Mouse (Mus musculus): ENCODE results near the gene Scamp1.
A peak's percentile ranks its signal among the peaks of the same experiment; 100 is the strongest.

Gene Scamp1

GRCm38 (mm10) chr13:94174577-94175279 lies 110.9 kb downstream of the Scamp1 start:
- DNase-seq = peak; percentile 56

DNA sequence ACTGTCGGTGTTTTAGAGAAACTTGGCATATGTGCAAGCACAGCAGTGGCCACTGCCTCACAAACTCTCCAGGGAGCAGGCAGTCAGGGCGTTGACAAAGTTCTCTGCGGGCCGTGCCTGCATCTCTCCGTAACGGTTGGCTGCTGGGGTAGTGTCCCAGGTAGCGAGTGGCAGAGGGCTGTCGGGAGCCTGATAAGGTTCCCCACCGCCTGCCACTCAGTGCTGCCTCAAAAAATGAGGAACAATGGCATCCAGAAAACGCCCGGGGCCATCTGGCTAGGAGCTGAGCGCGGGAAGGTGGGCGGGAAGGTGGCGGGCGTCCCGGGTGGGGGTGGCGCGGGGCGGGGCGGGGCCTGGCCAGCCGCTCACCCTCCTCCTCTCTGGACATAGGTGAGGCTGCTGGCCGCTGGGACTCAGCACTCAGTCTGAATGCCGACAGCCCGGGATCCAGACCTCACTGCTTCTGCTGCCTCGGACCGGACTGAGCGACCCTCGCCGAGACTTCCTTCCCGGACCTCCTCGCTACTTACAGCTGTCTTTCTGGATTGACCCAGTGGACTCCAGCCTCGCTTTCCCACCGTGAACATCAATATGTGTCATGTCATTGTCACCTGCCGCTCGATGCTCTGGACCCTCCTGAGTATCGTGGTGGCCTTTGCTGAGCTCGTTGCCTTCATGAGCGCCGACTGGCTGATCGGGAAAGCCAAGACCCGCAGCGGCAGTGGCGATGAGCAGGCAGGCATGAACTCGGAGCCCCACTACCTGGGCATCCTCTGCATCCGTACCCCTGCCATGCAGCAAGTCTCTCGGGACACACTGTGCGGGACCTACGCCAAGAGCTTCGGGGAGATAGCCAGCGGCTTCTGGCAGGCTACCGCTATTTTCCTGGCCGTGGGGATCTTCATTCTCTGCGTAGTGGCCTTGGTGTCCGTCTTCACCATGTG lies 111.8 kb downstream of the Scamp1 start:
- peak; percentile 65 for DNase-seq

DNA sequence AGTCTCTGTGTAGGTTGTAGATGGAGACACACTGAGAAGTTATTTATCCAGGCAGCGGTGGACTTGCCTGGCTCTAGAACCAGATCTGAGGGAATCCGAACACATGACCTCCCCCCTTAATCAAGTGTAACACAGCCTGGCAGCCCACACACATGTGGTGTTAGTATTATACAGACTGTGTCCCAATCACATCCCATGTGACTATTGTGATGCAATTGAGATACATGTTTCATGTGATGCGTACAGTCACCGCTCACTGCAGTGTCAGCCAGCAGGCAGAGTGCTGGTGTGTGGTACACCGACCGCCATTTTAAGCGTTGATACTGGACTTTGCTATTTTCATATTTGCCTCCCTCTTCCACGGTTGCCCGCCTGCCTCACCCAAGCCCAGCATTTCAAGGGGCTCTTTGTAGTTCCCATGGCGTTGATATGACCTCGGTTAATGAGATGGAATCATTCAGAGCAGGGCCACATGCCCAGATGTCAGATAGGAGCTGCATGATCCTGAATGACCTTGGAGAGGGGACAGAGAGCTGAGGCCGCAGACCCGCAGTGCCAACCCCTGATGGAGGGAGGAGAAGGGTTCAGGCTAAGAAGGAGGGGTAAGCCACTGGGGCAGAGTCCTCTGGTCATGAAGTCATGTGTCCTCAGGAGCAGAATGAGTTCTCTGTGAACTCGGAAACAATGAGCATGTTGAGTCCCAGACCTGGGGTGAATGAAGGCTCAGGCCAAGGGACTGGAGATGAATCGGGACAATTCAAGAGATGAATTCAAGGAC lies 112.9 kb downstream of the Scamp1 start:
- peak; percentile 50 for DNase-seq

- no peak for DNase-seq
Observed at GRCm38 (mm10) chr13:94171612-94172011, 114.0 kb downstream of the Scamp1 start.

DNA sequence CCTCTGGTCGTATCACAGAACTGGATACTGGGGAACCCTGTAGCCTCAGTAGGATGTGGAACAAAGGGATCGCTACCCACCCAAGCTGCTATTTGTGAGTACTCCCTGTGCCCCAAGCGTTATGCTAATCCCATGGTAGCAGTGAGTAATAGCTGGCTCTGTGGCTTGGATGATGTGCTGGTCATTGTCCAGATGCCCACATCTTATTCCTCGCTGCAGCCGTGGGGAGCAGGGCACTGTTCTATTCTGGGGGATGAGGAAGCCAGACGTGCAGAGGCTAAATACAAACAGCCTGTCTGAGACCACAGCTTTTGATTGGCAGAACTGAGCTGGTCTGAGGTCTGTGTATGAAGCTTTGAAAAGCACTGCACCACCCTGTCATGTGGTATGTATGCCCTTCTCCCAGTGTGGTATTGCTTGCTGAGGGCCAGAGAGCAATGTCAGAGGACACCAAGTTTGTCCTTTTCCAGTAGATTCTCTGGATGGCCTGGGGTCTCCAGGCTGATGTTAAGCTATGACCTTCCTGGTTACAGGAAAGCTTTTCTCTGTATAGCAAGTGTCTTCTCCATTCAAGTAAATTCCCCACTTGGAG lies 116.2 kb downstream of the Scamp1 start:
- DNase-seq = no peak

GRCm38 (mm10) chr13:94168319-94168718 lies 117.3 kb downstream of the Scamp1 start:
- no peak for DNase-seq

GRCm38 (mm10) chr13:94164501-94164900 lies 121.2 kb downstream of the Scamp1 start:
- no peak for DNase-seq

DNA sequence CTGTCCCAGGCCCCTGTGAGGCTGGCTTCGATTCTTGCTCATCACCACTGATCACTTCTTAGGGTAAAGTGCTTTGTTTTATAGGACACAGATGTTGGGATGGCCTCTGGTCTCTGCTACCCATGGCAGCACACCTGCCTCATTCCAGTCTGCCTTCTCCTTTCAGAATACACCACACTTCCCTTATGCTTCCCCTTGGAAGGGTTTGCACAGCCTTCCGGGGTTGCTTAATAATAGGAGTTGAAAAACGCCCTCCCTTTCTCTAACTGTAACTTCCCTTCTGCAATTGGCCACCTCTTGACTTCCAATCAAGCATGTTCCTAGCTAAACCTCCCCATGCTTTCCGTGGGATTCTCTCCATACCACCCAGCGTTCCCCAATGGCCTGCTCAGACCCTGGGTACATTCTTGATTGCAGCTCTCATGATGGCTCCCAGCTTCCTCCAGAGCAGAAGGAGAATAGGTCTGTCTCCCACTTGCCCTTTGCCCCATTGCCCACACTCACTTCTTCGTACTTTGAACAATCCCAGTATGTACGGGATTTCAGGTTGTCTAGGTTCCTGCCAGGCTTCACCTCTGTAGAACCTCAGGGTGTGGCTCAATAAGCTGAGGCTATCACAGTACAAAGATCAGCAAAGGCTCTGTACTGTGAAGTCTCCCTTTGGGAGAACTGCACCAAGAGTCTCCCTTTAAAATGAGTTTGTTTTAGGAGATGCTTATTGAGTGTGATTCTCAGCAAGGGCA lies 126.0 kb downstream of the Scamp1 start:
- no peak for DNase-seq

GRCm38 (mm10) chr13:94158864-94159477 lies 126.7 kb downstream of the Scamp1 start:
- peak; percentile 27 for DNase-seq

- peak; percentile 77 for DNase-seq
Observed at GRCm38 (mm10) chr13:94155657-94156429, 129.8 kb downstream of the Scamp1 start.

- peak; percentile 20 for DNase-seq
Observed at GRCm38 (mm10) chr13:94154512-94155296, 131.0 kb downstream of the Scamp1 start.

DNA sequence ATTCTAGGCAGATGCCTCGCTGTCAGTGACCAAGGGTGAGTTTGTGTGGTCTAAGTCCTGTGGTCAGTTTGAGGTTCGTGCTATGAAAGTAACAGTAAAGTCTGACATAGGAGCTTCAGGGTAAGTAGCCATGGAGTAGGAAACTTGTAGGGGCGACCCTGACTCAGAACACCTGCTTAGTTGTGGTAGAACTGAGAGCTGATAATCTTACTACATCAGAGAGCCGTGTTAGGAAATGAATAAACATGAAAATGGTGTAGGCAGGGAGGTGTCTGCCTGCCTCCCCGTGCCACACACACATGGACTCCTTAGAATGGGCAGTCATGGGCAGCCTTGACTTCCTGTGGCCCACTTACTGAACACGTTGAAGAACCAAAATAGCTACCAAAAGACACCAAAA lies 132.0 kb downstream of the Scamp1 start:
- no peak for DNase-seq

DNA sequence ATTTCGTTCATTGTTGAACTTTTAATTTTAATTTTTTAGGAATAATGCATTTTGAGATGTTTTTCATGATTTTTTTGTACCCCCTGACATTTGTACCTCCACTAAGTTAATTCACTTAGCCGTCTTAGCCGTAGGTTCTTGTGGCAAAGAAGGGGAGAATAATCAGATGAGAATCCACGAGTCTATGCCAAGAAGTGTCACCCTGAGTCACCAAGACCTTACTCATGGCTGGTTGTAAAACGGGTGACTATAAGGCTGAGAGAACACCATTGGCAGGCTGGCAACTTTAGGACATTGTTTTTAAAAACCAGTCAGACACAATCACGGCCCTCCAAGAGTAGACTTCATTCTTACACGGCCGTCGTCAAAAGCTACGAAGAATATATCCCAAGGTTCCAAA lies 132.8 kb downstream of the Scamp1 start:
- no peak for DNase-seq
